Mouse (Mus musculus): ENCODE results near the gene Nudt4. TPM values are rescaled to one million over a fixed set of nuclear protein-coding genes. Genes with fewer than 3 reads are reported as not detected.

Nudt4 gene
- total RNA-seq, 2 experiments from 2014 or later, result 146 to 170 TPM

DNA sequence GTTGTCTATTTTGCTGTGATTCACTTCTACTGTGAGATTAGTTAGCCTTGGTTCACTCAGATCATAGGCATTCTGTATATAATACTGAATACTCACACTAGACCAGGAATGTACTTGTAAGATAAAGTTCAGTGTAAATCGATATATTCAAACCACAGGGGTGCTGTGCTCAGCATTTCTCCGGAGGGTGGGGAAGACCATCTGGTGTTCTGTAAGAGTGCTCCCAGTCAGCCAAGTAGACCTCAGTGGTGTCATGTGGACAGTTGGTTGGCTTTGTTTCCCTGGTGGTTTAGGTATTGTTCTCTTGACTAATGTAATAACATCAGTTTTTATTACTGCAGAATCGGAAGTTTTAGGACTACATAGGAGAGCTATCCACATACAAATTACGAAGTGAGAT is 18.9 kb downstream of the Nudt4 start:
- peak in 1 of 2 experiments; percentile 19 for DNase-seq (ENCODE audit: low spot score in 2 of 2)
- intact Hi-C loops (cut with DNase I), result no loop called here

DNA sequence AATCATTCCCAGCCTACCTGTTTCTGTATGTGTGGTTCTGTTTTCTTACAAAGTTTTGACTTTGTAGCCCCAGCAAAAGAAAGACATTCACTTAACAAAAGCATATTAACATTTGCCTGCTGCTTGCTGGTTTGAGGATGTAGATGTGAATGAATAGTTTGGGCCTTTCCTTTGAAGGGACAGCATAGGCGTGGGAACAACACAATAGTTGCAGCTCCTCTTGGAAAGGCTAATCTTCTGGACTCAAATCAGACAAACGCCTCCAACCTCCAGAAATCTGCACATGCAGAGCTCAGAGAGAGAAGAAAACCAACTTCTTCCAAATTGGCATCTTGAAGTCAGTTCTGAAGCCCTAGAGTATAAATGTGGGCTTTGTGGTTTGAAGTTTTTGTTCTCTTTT is 19.3 kb downstream of the Nudt4 start:
- peak in 1 of 2 experiments; percentile 75 for DNase-seq (ENCODE audit: low spot score in 2 of 2)
- intact Hi-C loops (cut with DNase I), result no loop called here

DNA sequence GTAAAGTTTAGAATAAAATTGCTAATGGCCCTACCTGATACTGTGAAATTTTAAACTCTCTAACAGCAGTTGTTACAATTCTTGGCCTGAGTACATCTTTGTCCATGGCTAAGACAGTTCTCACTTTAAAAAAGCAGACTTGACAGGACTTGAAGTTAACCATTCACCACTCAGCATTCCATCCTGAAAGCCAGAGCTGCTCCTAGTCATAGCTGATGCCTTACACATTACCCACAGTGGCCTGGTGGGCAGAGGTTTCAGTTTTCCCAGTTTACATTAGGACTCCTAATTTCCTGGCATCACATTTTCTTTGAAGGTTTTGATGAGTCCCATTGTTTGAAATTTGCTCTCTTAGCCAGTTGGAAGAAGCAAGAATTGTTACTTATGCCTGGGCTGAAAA is 19.9 kb downstream of the Nudt4 start:
- no peak for DNase-seq (ENCODE audit: low spot score in 2 of 2)
- intact Hi-C loops (cut with DNase I), result no loop called here

DNA sequence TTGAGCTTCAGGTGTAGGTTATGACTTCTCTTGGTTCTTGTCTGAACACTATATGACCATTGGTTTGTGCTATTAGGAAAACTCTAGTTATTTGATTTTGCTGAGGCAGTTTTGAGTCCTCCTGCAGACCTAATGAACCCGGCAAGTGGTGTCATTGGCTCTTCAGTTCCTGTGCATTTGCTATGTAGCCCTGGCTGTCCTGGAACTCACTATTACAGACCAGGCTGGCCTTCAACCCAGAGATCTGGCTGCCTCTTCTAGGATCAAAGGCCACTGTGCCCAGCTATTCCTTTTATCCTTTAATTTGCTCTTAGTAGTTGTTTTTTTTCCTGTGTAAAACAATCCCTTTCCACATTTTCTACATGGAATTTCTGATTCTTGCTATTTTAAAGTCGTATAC is 20.6 kb downstream of the Nudt4 start:
- DNase-seq (ENCODE audit: low spot score in 2 of 2), result no peak
- intact Hi-C loops (cut with DNase I), result no loop called here

DNA sequence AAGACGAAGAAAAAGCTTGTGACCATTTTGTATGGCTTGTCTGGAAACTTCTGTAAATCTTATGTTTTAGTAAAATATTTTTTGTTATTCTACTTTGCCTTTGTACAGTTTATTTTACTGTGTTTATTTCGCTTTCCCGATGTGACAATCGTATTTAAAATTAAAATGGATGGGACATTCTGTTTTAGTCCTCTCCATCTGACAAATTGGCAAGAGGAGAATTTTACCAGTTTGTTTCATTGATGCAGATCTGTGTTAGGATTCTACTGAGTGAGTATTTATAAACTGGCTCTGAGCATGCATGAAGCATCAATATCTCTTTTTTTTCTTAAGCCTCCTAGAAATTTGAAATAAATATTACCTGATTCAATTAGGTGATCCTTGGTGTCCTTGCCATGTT is 21.0 kb downstream of the Nudt4 start:
- intact Hi-C loops (cut with DNase I), result no loop called here
- DNase-seq (ENCODE audit: low spot score in 2 of 2), result no peak

DNA sequence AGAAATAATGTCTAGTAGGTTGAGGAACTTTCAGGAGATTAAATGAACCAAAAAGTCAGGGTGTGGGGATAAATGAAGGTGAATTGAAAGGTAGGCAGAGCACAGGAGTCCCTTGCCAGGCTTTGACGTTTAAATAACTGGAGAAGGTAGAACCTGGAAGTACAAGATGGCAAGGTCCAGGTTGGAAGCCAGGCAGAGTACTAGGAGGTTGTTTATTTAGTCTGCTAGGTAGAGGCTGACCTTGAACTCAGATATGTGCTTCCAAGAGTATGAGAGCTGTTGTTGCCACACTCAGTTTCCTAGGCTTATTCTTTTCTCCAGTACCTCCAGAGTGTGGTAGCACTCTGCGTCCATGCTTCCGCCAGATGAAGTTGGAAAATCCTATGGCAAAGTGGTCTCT is 24.1 kb downstream of the Nudt4 start:
- DNase-seq (ENCODE audit: low spot score in 2 of 2), result no peak
- intact Hi-C loops (cut with DNase I), result no loop called here

DNA sequence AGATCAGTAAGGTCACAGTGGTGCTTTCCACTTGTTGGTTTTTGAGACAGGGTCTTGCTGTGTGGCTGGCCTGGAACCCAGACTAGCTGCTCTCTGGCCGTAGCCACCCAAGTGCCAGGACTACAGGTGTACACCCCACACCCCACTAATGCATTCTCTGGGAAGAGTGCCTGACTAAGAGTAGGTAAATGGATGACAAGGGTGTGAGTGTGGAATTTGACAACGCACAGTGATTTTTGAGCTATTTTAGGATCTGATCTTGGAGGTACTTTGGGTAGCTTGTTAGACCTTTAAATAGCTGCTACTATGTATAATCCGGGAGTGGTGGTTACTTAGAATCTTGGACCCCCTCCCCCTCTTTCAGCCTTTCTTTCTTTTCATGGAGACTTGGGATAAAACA is 24.7 kb downstream of the Nudt4 start:
- no peak for DNase-seq (ENCODE audit: low spot score in 2 of 2)
- intact Hi-C loops (cut with DNase I), result no loop called here

DNA sequence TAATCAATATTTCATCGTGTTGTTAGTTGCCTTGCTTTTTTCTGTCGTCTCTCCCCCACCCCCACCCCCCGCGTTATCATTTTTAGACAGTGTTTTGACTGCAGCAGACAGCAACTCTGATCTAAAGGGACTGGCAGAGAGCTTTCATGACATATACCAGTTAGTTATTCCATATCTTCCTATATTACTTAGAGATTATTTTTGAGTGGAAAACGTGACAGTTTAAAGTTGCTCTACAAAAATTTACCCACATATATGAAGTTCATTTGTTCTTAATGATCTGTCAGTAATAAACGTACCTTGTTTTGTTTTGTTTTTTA is 27.8 kb downstream of the Nudt4 start:
- DNase-seq (ENCODE audit: low spot score in 2 of 2), result no peak
- intact Hi-C loops (cut with DNase I), result no loop called here

DNA sequence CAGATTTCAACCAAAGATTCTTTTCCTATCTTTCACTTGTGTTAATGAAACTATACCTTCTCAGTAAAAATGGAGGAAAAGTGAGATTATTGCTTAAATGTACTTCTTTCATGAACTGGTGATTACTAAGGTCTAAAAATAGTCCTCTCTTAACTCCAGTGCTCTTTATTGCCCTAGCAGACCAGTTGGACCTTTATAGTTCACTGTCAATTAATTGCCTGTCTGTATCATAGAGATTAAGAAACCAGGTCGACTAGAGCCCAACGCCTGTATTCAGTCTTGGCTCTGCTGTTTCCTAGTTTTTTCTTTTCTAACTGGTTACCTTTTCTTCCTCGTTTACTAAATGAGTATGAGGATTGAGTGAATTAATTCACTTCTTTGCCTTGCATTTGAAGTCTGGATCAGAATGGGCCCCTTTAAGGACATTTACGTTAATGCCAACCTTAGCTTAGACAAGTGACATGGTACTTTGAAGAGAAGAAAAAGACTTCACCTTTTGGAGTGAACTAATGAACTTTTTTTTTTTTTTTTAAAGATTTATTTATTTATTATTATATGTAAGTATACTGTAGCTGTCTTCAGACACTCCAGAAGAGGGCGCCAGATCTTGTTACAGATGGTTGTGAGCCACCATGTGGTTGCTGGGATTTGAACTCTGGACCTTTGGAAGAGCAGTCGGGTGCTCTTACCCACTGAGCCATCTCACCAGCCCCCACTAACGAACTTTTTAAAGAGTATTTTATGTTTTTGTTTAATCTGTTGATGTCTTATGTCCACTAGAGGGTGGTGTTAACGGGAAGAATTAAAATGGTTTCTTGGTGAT is 28.3 kb downstream of the Nudt4 start:
- intact Hi-C loops (cut with DNase I), result no loop called here
- no peak for DNase-seq (ENCODE audit: low spot score in 2 of 2)

DNA sequence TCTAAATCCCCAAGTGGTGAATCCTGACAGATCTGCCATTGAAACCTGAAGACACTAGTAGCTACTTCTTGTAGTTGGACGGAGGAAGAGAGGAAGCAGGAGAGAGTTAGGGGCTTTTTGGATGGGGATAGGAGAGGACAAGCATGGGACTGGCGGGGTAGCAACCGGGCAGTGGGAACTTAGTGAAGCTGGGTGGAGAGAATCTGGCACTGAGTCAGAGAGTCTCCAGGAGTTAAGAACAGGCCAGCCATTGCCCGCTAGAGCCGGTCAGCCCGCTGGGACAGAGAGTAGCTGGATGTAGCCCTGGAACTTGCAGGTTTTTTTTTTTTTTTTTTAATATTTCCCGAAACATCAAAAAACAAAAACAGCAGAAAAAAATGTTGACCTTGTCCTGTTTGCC is 30.6 kb downstream of the Nudt4 start:
- intact Hi-C loops (cut with DNase I), result no loop called here
- no peak for DNase-seq (ENCODE audit: low spot score in 2 of 2)

DNA sequence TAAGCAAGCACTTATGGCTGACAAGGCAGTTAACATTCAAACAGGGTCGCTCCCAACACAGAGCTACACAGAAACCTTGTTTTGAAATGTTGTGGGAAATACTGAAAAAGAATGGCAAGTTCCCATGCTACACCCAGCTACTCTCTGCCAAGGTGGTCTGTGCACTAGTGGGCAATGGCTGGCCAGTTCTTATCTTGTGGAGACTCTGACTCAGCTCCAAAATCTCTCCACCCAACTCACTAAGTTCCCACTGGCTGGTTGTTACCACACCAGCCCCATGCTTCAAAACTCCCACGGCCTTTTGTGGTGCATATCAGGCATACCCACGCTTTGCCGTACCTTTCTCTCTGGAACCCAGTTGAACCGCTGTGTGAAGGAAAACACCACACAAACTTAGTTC is 31.0 kb downstream of the Nudt4 start:
- intact Hi-C loops (cut with DNase I), result no loop called here

DNA sequence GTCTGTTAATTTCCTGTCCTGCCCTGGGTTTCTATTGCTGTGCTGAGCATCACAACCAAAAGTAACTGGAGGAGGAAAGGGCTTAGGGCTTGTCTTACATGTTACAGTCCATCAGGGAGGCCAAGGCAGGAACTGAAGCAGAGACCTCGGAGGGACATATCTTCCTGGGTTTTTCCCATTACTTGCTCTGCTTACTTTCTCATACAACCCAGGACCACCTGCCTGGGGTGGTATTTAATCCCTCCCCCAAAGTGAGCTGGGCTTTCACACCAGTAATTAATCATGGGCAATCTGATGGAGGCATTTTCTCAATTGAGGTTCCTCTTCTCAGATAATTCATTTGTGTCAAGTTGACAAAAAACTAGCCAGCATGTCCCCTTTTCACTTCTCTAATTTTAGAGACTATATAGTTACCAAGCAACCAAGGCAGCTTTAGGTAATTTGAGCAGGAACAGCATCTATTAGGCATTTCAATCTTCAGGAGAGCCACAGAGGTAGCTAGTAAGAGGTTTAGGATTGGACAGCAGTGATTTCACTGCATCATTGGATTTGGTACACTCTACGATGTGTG is 33.3 kb downstream of the Nudt4 start:
- intact Hi-C loops (cut with DNase I), result no loop called here
- DNase-seq (ENCODE audit: low spot score in 2 of 2), result no peak

More for the DNA sequence above, 31.0 kb downstream of the Nudt4 start:
- DNase-seq (ENCODE audit: low spot score in 2 of 2), result no peak

DNA sequence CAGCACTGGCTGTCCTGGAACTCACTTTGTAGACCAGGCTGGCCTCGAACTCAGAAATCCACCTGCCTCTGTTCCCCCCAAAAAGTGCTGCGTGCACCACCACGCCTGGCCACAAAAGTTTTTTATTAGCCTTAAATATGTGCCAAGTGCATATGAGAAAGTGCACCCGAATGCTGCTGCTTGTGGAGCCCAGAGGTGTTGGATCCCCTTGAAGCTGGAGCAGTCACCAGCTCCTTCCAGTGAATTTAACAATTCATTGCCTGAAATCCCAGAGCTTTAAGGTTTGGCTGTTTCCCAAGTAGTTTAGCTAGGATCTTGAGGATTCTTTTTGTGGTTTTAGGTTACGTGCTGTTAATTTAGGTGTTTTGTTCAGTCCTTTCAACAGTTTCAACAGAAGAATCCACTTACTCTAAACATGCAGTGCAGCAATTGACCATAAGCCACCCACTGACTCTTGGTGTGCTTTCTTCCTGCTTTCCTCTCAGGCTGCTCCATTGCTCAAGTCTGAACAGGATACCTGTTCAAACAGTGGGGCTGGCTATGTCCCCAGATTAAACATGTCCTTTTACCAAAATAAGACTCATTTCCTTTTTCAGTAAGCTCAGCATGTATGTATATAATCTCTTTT is 37.3 kb downstream of the Nudt4 start:
- intact Hi-C loops (cut with DNase I), result no loop called here
- no peak for DNase-seq (ENCODE audit: low spot score in 2 of 2)

DNA sequence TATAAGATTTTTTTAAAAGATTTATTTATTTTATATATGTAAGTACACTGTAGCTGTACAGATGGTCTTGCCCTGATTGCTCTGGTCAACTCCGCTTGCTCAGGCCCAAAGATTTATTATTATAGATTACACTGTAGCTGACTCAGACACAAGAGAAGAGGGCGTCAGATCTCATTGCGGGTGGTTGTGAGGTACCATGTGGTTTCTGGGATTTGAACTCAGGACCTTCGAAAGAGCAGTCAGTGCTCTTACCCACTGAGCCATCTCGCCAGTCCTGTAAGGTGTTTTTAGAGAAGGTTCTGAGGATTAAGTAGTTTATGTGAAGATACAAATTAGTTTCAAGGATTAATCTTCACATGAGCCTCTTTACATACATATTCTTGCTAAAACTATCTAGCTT is 38.1 kb downstream of the Nudt4 start:
- intact Hi-C loops (cut with DNase I), result no loop called here
- DNase-seq (ENCODE audit: low spot score in 2 of 2), result no peak

DNA sequence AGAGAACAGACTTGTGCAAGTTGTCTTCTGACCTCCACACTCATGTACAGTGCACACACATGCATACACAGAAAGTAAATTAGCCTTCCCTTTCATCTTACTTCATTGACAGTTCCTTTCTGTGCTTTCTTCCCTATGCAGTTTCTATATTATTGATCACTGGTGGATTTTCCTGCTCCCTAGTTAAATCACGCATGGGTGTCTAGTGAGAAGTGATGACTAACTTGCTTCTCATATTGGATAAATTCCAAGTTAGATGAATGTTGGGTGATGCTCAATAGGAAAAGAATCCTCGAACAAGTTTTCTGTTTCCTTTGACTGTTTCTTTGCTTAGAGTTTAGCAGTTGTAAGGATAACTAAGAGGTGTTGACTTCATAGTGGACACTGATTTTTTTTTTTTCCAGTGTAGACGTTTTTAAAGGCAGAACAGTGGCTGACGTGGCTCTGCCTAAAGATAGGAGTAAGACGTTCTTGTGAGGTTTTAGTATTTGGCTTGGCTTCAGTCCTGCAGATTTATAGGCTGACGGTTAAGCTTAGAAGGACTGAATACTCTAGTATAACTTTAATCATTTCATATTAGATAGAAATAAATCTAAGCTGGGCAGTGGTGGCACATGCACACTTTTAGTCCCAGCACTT is 38.8 kb downstream of the Nudt4 start:
- DNase-seq (ENCODE audit: low spot score in 2 of 2), result no peak
- intact Hi-C loops (cut with DNase I), result no loop called here

DNA sequence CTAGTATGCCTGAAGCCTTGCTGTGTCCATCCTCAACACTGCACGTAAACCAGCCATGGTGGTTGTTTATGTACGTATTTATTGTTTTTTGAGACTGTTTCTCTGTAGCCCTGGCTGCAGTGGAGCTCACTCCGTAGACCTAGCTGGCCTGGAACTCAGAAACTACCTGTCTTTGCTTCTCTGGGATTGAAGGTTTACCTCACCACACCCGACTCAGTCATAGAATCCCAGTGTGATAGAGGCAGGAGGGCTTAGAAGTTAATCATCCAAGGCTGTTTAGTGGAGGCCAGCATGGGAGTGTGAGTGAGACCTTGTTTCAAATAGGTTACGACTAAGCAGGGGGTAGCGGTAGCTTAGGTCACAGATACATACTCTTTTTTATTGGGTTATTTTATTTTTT is 46.3 kb downstream of the Nudt4 start:
- intact Hi-C loops (cut with DNase I), result no loop called here
- no peak for DNase-seq (ENCODE audit: low spot score in 2 of 2)

DNA sequence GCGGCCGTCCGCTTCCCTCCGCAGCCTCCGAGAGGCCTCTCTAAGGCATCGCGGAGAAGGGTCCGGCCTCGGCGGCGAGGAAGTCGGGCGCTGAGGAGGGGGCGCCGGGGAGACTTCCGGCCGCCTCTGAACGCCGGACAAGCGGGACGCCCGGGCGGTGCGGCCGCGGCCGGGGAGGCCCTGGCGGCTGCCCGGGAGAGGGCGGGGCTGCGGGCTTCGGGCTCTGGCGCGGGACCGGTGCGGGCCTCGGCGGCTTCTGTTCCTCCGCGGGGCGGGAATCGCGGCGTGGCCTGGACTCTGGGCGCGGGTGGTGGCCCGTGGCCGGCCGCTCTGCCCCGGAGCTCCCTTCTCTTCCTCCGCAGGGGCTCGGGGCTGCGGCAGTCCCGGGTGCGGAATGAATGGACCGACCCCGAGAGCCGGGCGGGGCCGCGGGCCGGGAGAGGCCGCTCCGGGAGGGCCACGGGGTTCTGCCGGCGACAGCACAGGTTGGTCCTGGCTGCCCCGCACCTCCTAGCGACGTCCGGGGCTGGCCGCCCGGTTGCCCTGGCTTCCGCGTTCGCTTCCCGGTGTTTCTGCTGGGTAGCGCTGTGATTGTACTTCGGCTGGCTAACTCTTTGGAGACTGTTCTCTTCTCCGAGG is 48.5 kb downstream of the Nudt4 start:
- intact Hi-C loops (cut with DNase I), result loop anchor here (1.0 kb wide), 1 partner anchor 49 kb away; the partner anchor contains the start of gene Nudt4
- no peak for DNase-seq (ENCODE audit: low spot score in 2 of 2)

DNA sequence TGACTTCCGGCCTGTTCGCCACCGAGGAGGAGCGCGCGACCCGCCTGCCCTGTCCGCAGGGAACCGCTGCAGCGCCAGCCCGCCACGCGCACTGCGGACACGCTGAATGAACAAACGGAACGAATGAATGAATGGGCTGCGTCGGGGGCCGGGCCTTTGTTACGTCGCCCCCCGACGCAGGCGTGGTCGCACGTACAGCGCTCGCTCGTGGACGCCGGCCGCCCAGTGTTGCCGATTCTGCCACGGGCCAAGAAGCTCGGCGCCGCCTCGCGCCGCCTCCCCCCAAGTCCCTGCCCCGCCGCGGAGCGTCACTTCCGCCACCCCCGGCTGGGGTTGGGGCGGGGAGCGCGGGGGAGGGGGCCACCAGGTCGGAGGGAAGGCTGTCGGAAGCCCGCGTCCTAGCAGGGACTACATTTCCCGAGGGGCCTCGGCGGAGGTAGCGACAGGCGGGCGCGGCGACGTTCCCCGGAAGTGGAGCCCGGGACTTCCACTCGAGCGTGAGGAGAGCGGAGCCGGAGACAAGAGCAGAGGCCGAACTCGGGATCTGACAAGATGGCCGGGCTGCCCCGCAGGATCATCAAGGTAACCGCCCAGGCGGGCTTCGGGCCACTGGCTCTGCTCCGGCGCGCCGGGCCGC is 49.2 kb downstream of the Nudt4 start, which contains the start of gene Ube2n:
TSS of gene Ube2n (plus strand) at position 490 of the 637 bp plus-strand sequence.
- peak; percentile 98 to 99 for DNase-seq (ENCODE audit: low spot score in 2 of 2)
- intact Hi-C loops (cut with DNase I), result loop anchor here (1.0 kb wide), 2 partner anchors 12 to 50 kb away; partner anchors contain the start of gene Nudt4

DNA sequence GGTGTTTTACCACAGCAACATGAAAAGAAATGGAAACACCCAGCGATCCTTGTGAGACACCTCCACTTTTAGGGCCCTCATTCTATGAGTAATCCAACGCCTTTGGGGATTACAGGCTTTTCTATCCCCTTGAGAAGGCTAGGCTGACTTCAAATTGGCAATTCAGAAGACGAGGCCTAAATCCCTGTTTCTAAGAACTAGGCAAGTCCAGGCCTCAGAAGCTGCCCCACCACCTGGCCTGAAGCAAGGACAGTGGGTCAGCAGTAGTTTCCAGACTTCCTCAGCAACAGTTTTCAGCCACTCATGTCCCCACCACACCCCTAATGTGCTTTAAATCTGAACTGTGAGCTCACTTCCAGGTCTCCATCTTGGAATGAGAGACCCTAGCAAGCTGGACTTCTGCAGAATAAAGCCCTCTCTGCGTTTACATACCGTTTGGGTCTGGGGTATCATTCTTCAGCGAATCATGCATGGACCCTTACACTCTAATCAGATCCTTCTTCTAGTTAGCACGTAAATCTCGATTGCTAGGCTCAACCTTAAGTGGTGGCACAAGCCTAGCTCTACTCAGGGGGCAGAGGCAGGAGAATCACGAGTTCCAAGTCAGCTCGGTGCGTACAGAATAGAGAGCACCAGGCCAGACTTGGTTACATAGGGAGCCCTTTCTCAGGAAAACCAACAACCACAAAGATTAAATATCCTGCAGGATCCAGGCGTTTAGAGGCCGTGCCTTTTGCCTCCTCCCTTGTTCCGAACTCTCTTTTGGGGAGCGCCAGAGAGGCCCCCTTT is 50.0 kb downstream of the Nudt4 start:
- intact Hi-C loops (cut with DNase I), result loop anchor here (1.0 kb wide), 1 partner anchor 12 kb away; no protein-coding TSS in a partner anchor
- no peak for DNase-seq (ENCODE audit: low spot score in 2 of 2)

Data from left cerebral cortex, postnatal 25 days (tissue).